Mouse (Mus musculus): ENCODE results near the gene Cgas. TPM values are rescaled to one million over a fixed set of nuclear protein-coding genes. Genes with fewer than 3 reads are reported as not detected.
"Not testable (repeated sequence)": the region's sequence is repeated elsewhere in the genome, so short reads cannot be mapped to it uniquely, and the experiment has no call there.

Cgas gene
- polyA plus RNA-seq, 1 experiment: 5.8 TPM

- TF ChIP-seq POLR2A (IDR thresholded peaks at IDR 0.05; ENCODE audit: low read depth, low read length): peak; percentile 42
- H3K27ac ChIP-seq (ENCODE audit: insufficient read depth, low read length): not testable (repeated sequence)
- H3K4me3 ChIP-seq (ENCODE audit: insufficient read depth, low read length): peak overlapping the region; percentile 41
Measured at GRCm38 (mm10) chr9:78478009-78478605, 35.1 kb upstream of the Cgas start.

GRCm38 (mm10) chr9:78477021-78477551, 34.0 kb upstream of the Cgas start:
- 0 out of 2 replicates have a peak overlapping the region, but pooled peaks have one; percentile 7 for H3K27ac ChIP-seq (ENCODE audit: insufficient read depth, low read length)

More at GRCm38 (mm10) chr9:78478009-78478605, 35.1 kb upstream of the Cgas start:
- not testable (repeated sequence) for H3K4me1 ChIP-seq (ENCODE audit: control insufficient read depth, insufficient read depth, low read length)

GRCm38 (mm10) chr9:78476531-78477020, 33.5 kb upstream of the Cgas start:
- H3K4me1 ChIP-seq (ENCODE audit: control insufficient read depth, insufficient read depth, low read length): no peaks in the 10 kb centered on the region
- no peak overlapping the region for H3K4me3 ChIP-seq (ENCODE audit: insufficient read depth, low read length)
- H3K27ac ChIP-seq (ENCODE audit: insufficient read depth, low read length): 0 out of 2 replicates have a peak overlapping the region, but pooled peaks have one; percentile 14
- no peak for TF ChIP-seq CTCF (IDR thresholded peaks at IDR 0.05; ENCODE audit: borderline replicate concordance, insufficient read depth, low read length)
- TF ChIP-seq POLR2A (IDR thresholded peaks at IDR 0.05; ENCODE audit: low read depth, low read length): peak; percentile 74

More at GRCm38 (mm10) chr9:78477021-78477551, 34.0 kb upstream of the Cgas start:
- Histone ChIP-seq H3K4me3 (ENCODE audit: insufficient read depth, low read length) (no peak overlapping the region), H3K4me1 (ENCODE audit: control insufficient read depth, insufficient read depth, low read length) (no peaks in the 10 kb centered on the region)
- TF ChIP-seq POLR2A (IDR thresholded peaks at IDR 0.05; ENCODE audit: low read depth, low read length) (0 out of 2 replicates have a peak, but pooled peaks have one; percentile 43), CTCF (IDR thresholded peaks at IDR 0.05; ENCODE audit: borderline replicate concordance, insufficient read depth, low read length) (no peak)

- H3K27ac ChIP-seq (ENCODE audit: insufficient read depth, low read length): no peak overlapping the region
- no peak for TF ChIP-seq CTCF (IDR thresholded peaks at IDR 0.05; ENCODE audit: borderline replicate concordance, insufficient read depth, low read length)
- no peak for TF ChIP-seq POLR2A (IDR thresholded peaks at IDR 0.05; ENCODE audit: low read depth, low read length)
- no peaks in the 10 kb centered on the region for H3K4me1 ChIP-seq (ENCODE audit: control insufficient read depth, insufficient read depth, low read length)
- H3K4me3 ChIP-seq (ENCODE audit: insufficient read depth, low read length): no peak overlapping the region
Measured at GRCm38 (mm10) chr9:78475873-78476272, 32.8 kb upstream of the Cgas start.

GRCm38 (mm10) chr9:78475383-78475780, 32.3 kb upstream of the Cgas start:
- no peak overlapping the region for H3K4me3 ChIP-seq (ENCODE audit: insufficient read depth, low read length)
- H3K4me1 ChIP-seq (ENCODE audit: control insufficient read depth, insufficient read depth, low read length): no peaks in the 10 kb centered on the region
- TF ChIP-seq POLR2A (IDR thresholded peaks at IDR 0.05; ENCODE audit: low read depth, low read length) (no peak; the same call in 1 of the 2 replicates), CTCF (IDR thresholded peaks at IDR 0.05; ENCODE audit: borderline replicate concordance, insufficient read depth, low read length) (no peak)

GRCm38 (mm10) chr9:78474771-78475382, 31.8 kb upstream of the Cgas start:
- TF ChIP-seq CTCF (IDR thresholded peaks at IDR 0.05; ENCODE audit: borderline replicate concordance, insufficient read depth, low read length): no peak
- no peak for TF ChIP-seq POLR2A (IDR thresholded peaks at IDR 0.05; ENCODE audit: low read depth, low read length)
- Histone ChIP-seq H3K4me1 (ENCODE audit: control insufficient read depth, insufficient read depth, low read length) (no peaks in the 10 kb centered on the region), H3K4me3 (ENCODE audit: insufficient read depth, low read length) (no peak overlapping the region), H3K27ac (ENCODE audit: insufficient read depth, low read length) (no peak overlapping the region)

More at GRCm38 (mm10) chr9:78475383-78475780, 32.3 kb upstream of the Cgas start:
- H3K27ac ChIP-seq (ENCODE audit: insufficient read depth, low read length): no peak overlapping the region

GRCm38 (mm10) chr9:78474270-78474669, 31.2 kb upstream of the Cgas start:
- peak; percentile 24; the same call in 1 of the 2 replicates for TF ChIP-seq POLR2A (IDR thresholded peaks at IDR 0.05; ENCODE audit: low read depth, low read length)
- TF ChIP-seq CTCF (IDR thresholded peaks at IDR 0.05; ENCODE audit: borderline replicate concordance, insufficient read depth, low read length): no peak

GRCm38 (mm10) chr9:78473588-78473987, 30.6 kb upstream of the Cgas start:
- no peak for TF ChIP-seq POLR2A (IDR thresholded peaks at IDR 0.05; ENCODE audit: low read depth, low read length)
- TF ChIP-seq CTCF (IDR thresholded peaks at IDR 0.05; ENCODE audit: borderline replicate concordance, insufficient read depth, low read length): no peak
- no peak overlapping the region for H3K4me3 ChIP-seq (ENCODE audit: insufficient read depth, low read length)
- no peak overlapping the region for H3K27ac ChIP-seq (ENCODE audit: insufficient read depth, low read length)
- no peaks in the 10 kb centered on the region for H3K4me1 ChIP-seq (ENCODE audit: control insufficient read depth, insufficient read depth, low read length)

More at GRCm38 (mm10) chr9:78474270-78474669, 31.2 kb upstream of the Cgas start:
- Histone ChIP-seq H3K4me1 (ENCODE audit: control insufficient read depth, insufficient read depth, low read length) (no peaks in the 10 kb centered on the region), H3K27ac (ENCODE audit: insufficient read depth, low read length) (no peak overlapping the region), H3K4me3 (ENCODE audit: insufficient read depth, low read length) (no peak overlapping the region)

- Histone ChIP-seq H3K27ac (ENCODE audit: insufficient read depth, low read length) (no peak overlapping the region), H3K4me3 (ENCODE audit: insufficient read depth, low read length) (no peak overlapping the region), H3K4me1 (ENCODE audit: control insufficient read depth, insufficient read depth, low read length) (no peaks in the 10 kb centered on the region)
- no peak for TF ChIP-seq POLR2A (IDR thresholded peaks at IDR 0.05; ENCODE audit: low read depth, low read length)
- no peak for TF ChIP-seq CTCF (IDR thresholded peaks at IDR 0.05; ENCODE audit: borderline replicate concordance, insufficient read depth, low read length)
Measured at GRCm38 (mm10) chr9:78465725-78466124, 22.7 kb upstream of the Cgas start.

- no peak overlapping the region for H3K27ac ChIP-seq (ENCODE audit: insufficient read depth, low read length)
- no peak overlapping the region for H3K4me3 ChIP-seq (ENCODE audit: insufficient read depth, low read length)
- H3K4me1 ChIP-seq (ENCODE audit: control insufficient read depth, insufficient read depth, low read length): no peaks in the 10 kb centered on the region
- TF ChIP-seq POLR2A (IDR thresholded peaks at IDR 0.05; ENCODE audit: low read depth, low read length): no peak
- TF ChIP-seq CTCF (IDR thresholded peaks at IDR 0.05; ENCODE audit: borderline replicate concordance, insufficient read depth, low read length): no peak
Measured at GRCm38 (mm10) chr9:78463337-78463736, 20.3 kb upstream of the Cgas start.

Measured in embryonic fibroblast, embryonic 13.5 days (primary cell).